Mouse (Mus musculus): ENCODE measurements at regions not wholly inside any gene's neighbourhood (a gene's known extent, or its start where the extent isn't known, plus 50 kb on each side); places are given as distances from the start of the nearest gene placed in this dataset.

GRCm38 (mm10) chr19:44626261-44626660 is 63.6 kb downstream of the Hif1an start:
- DNase-seq (ENCODE audit: low read depth, low spot score): no peak

DNA sequence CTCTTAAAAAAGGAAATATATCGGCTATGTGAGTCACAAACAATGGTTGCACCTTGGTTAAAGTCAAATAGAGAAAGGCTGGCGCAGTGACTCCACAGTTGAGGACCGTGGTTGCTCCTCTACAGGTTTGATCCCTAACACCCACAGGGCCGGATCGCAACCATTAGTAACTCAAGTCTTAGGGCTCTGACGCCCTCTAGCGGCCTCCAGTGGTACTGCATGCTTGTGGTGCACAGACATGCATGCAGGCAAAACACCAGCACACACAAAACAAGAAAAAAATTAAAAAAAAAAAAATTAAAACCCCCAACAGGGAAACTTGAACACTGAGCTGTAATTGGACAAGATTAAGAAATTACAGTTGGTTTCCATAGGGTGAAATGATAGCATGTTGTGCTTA is 67.1 kb downstream of the Hif1an start:
- DNase-seq (ENCODE audit: low read depth, low spot score): peak; percentile 3

- no peak for DNase-seq (ENCODE audit: low read depth, low spot score)
These were observed 68.8 kb downstream of the Hif1an start for GRCm38 (mm10) chr19:44631356-44632007.

GRCm38 (mm10) chr19:44637145-44637719 is 74.6 kb downstream of the Hif1an start:
- no peak for DNase-seq (ENCODE audit: low read depth, low spot score)

GRCm38 (mm10) chr19:44640021-44640420 is 77.4 kb downstream of the Hif1an start:
- no peak for DNase-seq (ENCODE audit: low read depth, low spot score)

DNA sequence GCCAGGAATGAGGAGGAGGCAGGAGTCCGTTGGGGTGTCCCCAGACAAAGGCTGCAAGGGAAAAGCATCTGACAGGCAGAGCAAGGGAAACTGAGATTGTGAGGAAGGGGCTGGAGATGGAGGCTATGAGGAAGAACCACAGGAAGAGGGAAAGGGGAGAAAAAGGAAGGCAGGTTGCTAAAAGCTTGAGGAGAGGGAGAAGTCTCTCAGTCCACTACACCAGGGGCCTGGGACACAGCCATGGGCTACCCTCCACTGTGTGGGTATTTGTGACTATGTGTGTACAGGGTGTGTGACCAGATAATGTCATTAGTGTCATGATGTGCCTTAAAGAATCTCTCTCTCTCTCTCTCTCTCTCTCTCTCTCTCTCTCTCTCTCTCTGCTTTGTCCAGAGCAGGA is 77.9 kb downstream of the Hif1an start:
- no peak for DNase-seq (ENCODE audit: low read depth, low spot score)

GRCm38 (mm10) chr19:44642294-44642693 is 79.6 kb downstream of the Hif1an start:
- DNase-seq (ENCODE audit: low read depth, low spot score): no peak

DNA sequence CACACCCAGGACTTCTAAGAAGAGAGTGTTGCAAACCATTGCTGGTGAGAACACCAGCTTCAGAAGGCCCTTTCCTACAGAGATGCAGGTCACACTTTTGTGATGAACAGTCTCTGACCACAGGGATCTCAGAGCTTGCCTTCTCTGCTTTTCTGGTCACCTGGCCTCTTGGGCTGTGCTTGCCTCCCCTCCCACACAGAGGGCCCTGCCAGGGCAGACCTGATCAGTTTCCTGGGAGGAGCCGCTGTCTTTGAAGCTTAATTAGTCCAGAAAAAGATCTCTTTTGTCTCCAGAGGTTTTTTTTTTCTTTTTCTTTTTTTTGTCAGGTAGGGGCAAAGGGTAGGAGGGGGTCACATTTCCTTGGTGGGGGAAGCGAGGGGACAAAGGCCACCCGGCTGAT is 81.7 kb downstream of the Hif1an start:
- DNase-seq (ENCODE audit: low read depth, low spot score): no peak

DNA sequence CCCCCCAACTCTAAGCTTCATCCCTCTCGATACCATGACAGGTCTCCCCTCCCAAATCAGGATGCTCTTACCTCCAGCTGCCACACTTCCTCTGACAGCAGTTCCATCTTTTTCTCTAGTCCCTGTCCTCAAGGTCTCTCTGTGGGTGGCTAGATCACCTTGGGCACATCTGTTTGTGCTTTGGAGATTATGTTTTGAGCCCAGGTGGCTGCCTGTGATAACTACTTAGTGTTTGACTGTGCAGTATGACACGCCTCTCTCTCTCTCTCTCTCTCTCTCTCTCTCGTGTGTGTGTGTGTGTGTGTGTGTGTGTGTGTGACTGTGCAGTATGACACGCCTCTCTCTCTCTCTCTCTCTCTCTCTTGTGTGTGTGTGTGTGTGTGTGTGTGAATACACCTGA is 82.3 kb downstream of the Hif1an start:
- DNase-seq (ENCODE audit: low read depth, low spot score): no peak

GRCm38 (mm10) chr19:44646548-44646947 is 83.9 kb downstream of the Hif1an start:
- DNase-seq (ENCODE audit: low read depth, low spot score): no peak

GRCm38 (mm10) chr19:44649206-44649605 is 86.6 kb downstream of the Hif1an start:
- no peak for DNase-seq (ENCODE audit: low read depth, low spot score)

DNA sequence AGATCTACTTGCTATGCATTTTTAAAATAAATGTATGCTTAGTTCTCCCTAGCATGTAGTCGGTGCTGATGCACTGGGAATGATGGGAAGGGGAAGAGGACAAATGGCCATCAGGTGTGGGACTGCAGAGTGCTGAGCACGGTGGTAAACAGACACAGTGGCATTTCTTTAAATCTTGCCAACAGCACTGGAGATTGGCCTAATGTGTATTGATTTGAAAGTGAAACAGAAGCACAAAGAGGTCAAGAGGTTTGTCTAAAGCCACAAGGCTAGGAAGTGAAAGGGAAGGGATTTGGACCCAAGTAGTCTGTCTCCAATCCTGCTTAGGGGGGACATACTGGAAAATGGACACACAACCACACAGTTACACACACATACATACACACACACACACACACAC is 88.2 kb downstream of the Hif1an start:
- DNase-seq (ENCODE audit: low read depth, low spot score): no peak

- no peak for DNase-seq (ENCODE audit: low read depth, low spot score)
These were observed 89.0 kb downstream of the Hif1an start for GRCm38 (mm10) chr19:44651605-44652004.

- DNase-seq (ENCODE audit: low read depth, low spot score): no peak
These were observed 93.1 kb downstream of the Hif1an start for GRCm38 (mm10) chr19:44655719-44656118.

- DNase-seq (ENCODE audit: low read depth, low spot score): no peak
These were observed 96.5 kb upstream of the Pax2 start for GRCm38 (mm10) chr19:44659316-44659715.

- no peak for DNase-seq (ENCODE audit: low read depth, low spot score)
These were observed 86.3 kb upstream of the Pax2 start for GRCm38 (mm10) chr19:44669535-44669958.

DNA sequence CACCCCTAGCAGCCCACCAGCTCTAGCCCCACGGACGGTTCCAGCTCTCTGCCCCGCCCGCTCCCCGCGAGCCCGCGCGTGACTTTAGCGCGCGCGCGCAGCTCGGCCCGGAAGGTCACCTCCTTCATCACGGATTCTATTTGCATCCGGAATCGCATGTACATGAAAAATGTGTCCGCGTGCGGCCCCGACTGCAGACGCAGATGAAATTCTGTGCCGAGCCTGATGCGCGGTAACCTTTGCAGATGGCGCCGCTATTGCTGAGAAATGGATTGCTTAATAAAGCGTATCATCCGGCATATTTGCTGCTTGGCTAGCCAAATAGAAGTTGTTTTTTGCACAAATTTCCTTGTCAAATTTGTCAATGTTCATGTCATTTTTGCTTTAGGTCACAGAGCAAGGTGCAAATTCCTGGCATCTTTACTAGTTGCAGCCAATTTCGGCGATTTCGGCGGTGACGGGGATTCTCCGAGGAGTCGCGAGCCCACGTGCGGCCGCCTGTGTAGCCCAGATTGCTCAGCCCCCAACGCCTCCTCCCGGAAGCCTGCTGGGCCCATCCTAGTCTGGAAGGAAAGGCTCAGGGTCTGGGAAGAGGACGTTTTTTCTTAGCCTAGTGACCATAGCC is 81.1 kb upstream of the Pax2 start:
- DNase-seq (ENCODE audit: low read depth, low spot score): no peak

DNA sequence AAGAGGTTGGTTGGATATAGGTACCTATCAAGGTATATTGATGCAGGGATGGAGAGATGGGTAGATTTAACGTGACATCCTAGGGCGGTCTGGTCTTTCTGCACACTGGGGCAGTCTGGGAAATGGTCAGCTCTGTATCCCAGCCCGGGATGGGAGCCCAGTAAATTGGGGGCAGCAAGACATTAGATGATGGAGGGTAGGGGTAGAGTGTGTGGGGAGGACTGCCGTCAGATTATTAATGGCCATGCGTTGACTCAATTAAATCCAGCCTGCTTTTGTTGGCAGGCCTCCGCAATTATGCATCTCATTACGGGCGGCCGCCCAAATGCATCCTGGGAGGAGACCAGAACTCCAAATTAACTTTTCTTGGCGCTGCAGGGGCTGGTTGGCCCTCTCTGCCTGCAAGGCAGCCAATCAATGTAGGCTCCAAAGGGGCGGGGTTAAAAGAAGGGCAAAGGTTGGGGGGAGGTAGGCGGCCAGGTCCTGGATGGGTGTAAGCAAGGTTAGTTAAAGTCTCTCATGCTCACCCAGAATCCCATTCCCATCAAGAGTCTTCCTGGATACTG is 79.2 kb upstream of the Pax2 start:
- DNase-seq (ENCODE audit: low read depth, low spot score): no peak

GRCm38 (mm10) chr19:44677295-44677694 is 78.5 kb upstream of the Pax2 start:
- DNase-seq (ENCODE audit: low read depth, low spot score): no peak

DNA sequence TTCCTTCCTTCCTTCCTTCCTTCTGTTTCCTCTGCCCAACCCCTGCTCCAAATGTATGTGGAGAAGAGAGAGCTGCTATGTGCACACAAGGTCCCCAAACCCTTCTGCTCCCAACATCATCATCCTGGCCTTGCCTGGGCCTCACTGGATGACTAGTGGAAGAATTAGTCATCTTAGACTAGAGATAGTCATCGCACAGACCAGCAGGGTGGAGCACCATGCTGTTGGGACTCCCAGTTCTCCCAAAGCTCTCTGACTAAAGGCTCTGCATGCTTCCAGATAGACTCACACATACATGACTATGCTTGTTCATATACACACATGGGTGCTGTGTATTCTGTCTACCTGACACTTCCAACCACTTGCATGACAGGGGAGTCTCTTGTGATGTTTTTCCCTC is 77.2 kb upstream of the Pax2 start:
- DNase-seq (ENCODE audit: low read depth, low spot score): no peak

GRCm38 (mm10) chr19:44681675-44682074 is 74.2 kb upstream of the Pax2 start:
- DNase-seq (ENCODE audit: low read depth, low spot score): no peak

DNA sequence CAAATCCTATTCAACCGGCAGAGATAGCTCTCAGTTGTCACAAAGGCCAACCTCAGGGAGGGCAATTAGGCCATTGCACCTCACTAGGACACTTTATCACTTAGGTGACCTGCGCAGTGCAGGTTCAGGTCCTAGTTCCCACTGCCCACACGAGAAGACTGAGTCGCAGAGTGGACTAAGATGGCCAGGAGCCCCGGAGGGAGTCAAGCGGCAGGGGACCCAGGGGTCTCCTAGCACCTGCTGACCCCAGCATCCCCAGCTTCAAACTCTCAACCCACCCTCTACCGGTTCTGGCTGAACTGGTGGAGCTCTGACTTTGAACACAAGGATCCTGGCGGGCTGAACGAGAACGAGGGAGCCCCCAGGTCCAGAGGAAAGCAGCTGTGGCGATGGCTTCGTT is 72.7 kb upstream of the Pax2 start:
- DNase-seq (ENCODE audit: low read depth, low spot score): no peak

DNA sequence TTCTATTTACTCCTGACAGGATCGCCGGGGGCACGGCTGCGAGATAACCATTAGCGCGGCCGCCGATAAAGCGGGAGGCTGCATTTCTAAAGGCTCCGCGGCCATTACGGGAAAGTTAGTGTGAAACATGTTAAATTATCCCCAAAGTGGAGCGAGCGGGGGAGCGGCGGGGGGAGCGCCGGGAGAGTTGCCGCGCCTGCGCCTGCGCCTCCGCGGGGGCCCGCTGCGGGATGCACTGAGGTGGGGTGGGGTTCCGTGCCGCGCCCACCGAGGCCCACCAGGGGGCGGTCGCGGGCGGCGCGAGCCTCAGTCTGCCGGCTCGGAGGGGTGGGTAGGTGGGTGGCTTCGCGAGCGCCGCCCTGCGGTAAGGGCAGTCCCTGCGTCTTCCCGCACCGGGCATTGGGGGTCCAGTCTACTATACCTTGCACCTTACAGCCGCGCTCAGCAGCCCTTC is 71.8 kb upstream of the Pax2 start:
- DNase-seq (ENCODE audit: low read depth, low spot score): no peak

Data from c-Kit-negative CD71-positive TER-119-positive erythroid progenitor cells, embryonic 14.5 days (primary cell).